Mouse (Mus musculus): Measurements from ENCODE around the gene Pip4k2b.
"Not testable (repeated sequence)": the region's sequence is repeated elsewhere in the genome, so short reads cannot be mapped to it uniquely, and the experiment has no call there.

The Pip4k2b gene

GRCm38 (mm10) chr11:97748496-97748895, 4.0 kb upstream of the Pip4k2b start:
- no peak for DNase-seq

DNA sequence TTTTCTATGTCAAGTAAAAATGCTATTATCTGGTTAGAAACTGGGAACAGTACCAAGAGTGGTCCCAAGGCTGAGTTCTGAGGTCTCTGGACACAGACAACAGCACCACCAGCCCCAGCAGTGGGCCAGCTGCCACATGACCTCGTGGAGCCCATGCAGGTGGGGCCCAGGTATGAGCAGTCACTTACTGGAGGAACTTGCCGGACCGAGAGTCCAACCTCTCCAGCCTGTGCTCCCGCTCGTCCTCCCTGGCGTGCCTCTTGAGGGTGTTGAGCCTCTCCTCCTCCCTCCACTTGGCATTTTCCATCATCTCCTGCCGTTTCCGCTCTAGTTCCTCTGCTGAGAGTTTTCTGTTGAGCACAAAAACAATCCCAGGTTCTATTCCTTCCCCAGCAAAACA, 3.3 kb upstream of the Pip4k2b start:
- DNase-seq = peak; percentile 46 to 57

DNA sequence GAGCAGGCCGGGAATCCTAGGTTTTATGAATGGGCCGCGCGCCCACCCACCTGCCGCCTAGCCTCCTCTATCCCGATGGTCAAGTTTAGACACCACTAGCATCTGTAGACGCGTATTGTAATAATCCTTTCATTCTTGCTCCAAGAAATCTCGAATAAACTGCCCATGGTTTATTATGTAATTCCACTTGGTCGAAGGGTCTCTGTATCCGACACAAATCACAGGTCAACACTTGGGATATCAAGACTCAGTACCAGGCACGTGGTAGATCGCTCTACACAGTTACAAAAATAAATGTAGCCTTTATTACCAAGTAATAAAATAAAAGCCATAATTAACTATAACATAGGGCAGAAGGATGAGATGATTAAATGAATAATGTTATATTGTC, 822 bp upstream of the Pip4k2b start:
- DNase-seq = no peak

GRCm38 (mm10) chr11:97744718-97745330, 320 bp upstream of the Pip4k2b start:
- DNase-seq = peak; percentile 99 to 100

DNA sequence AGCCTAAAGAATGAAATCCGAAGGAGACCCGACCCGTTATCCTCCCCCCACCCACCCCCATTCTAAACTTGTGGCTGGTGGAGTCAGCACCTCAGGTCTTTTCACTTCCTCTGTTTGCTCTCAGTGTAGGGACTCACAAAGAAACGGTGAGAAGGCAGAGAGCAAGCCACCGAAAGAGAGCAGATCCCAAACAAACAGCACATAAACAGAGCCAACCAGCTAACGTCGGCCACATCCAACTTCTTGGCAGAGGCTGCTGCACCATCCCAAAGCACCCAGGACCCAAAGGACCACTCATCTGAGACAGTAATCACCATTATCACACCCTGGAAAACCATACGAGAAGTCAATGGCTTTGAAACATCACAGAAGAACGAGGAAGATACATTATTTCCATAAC, 1.1 kb downstream of the Pip4k2b start:
- no peak for DNase-seq

- DNase-seq = no peak
These were observed 1.9 kb downstream of the Pip4k2b start for GRCm38 (mm10) chr11:97742591-97742990.

DNA sequence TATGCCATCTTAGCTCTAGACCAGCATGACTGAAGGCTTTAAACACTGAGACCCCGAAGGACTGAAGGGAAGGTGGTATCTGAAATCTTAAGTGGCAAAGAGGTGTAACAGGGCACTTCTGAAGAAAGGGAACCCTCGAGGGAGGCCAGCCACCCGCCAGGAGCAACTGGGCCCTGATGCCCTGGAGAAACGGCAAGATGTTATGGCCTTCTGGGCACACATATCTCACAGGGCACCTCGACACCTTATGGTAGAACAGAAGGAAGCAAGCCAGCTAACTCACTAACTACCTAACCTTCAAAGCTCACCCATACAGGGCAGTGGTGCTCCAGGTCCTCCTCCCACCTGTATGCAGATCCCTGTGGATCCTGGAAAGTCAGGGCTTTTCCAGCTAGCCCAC, 2.3 kb downstream of the Pip4k2b start:
- DNase-seq = no peak

DNA sequence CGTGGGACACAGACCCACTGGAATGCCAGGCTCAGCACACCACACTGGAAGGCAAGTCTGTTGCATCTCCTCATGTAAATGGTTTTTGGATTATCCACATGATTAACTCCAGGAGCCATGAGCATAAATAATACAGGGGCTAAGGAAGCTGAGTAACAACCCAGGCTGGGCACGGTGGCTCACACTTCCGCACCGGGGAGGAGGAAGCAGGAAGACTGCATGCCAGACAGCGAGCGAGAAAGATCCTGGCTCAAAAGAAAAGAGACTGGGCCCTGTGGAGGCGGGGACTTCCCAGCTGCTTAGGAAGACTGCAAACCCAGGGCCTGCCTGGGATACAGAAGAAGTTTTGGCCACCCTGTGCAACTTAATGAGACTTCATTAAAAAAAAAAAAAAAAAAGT, 4.3 kb downstream of the Pip4k2b start:
- peak; percentile 38 to 42 for DNase-seq

- DNase-seq = no peak
These were observed 5.3 kb downstream of the Pip4k2b start for GRCm38 (mm10) chr11:97739155-97739554.

DNA sequence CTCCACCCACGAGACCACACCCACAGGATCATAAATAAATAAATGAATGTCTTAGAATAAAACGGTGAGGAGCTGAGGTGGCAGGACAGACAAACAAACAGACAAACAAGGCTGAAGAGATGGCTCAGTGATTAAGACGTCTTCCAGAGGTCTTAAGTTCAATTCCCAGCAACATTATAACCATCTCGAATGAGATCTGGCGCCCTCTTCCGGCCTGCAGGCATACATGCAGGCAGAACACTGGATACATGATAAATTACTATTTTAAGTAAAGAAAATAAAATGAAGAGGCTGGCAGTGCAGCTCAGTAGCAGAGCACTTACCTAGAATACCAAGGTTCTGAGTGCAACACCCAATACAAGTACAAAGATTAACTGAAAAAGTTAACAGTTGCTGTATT, 5.8 kb downstream of the Pip4k2b start:
- no peak for DNase-seq

DNA sequence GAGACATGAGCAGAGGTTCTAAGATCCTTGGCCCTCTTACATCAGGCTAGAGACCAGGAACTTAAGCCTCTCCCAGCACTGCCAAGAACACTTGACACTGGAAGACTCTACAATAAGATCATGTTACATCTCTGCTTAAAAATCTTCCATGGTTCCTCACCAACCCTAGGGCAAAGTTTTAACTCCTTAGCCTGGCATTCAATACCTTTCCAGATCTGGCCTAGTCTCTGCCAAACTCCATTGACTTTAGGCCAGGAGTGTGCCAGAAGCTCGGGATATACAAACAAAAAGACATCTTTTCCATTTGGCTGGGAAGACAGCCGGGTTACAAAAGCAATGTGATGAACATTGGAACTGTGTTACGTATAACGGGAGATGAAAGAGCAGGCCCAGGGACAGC, 6.9 kb downstream of the Pip4k2b start:
- no peak for DNase-seq

- no peak for DNase-seq
These were observed 7.9 kb downstream of the Pip4k2b start for GRCm38 (mm10) chr11:97736645-97737044.

DNA sequence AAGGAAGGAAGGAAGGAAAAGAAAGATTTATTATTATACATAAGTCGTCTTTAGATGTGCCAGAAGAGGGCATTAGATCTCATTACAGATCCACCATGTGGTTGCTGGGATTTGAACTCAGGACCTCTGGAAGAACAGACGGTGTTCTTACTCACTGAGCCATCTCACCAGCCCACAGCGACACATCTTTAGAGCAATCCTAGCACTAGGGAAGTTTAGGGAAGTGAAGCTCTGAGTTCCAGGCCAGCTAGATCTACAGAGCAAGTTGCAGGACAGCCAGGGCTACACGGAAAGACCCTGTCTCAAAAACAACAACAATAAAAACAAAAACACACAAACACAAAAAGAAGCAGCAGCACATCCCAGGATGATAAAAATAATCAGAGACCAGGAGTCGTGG, 9.7 kb downstream of the Pip4k2b start:
- not testable (repeated sequence) for DNase-seq

DNA sequence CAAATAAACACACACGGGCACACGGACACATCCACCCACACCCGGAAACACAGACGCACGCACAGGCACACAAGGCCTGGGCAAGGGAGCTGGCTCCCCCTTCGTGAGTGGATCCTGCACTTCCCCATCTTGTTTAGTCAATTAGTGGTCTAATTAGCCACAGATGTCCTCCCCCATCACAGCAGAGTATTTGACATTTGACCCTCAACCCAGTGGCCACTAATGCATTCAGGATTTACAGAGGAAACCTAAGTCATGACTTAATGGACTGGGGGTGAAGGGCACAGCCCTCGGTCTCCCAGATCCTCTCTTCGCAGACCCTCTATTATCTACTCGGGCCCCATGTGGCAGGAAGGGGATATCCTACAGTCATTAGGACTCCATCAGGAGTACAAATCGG, 10.8 kb downstream of the Pip4k2b start:
- no peak for DNase-seq

DNA sequence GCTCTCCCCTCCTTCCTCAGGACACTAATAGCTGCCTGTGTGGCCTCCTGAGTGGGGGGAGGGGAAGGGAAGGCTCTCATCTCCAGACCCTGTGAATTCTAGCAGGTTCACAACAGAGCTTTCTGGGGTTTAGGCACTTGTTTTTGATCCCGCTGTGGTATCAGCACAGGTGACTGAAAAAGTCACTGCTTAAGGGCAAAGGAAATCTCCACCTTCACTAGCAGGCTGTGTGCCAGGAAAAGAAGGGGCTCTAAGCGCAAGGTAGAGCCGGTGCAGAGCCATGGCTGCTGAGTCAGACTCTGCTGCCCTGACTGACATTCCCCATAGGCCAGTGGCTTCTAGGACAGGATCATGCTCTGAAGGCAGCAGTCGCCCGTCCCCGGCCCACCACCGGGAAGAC, 15.8 kb downstream of the Pip4k2b start:
- DNase-seq = no peak

DNA sequence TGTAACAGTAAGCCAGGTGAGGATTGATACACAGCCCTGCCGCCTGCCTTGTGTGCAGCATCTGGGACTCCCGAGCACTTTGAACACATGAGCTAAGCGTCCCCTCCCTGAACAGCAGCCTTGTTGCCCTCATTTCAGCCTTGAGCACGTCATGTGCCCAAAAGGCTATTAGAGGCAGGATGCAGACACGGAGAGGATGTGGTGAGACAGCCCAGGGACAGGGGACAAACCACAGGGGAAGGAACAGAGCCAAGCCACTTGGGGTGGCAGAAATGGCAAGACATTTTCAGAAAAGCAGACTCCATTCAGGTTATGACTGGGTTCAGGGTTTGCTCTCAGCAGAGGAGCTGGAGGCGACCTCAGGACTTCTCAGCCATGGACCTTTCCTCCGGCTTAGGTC, 16.2 kb downstream of the Pip4k2b start:
- DNase-seq = peak; percentile 28 to 37

DNA sequence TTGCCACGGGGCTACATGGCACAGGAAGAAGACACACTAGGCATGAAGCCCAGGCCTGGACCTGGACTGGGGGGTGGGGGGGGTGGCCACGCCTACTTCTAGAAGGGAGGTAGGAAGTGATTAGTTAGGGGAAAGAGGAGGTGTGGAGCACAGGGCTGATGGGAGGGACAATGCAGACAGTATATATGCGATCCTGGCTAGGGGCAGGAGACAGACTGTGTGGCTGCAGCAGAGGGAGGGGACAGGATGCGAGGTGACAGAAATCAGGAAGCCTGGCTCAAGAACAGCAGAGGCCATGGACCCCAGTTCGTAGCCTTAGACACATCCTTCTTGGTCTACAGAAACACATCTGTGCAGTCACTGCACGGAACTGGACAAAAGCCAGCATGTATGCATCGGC, 20.8 kb downstream of the Pip4k2b start:
- no peak for DNase-seq

- DNase-seq = no peak
These were observed 23.2 kb downstream of the Pip4k2b start for GRCm38 (mm10) chr11:97721338-97721737.

DNA sequence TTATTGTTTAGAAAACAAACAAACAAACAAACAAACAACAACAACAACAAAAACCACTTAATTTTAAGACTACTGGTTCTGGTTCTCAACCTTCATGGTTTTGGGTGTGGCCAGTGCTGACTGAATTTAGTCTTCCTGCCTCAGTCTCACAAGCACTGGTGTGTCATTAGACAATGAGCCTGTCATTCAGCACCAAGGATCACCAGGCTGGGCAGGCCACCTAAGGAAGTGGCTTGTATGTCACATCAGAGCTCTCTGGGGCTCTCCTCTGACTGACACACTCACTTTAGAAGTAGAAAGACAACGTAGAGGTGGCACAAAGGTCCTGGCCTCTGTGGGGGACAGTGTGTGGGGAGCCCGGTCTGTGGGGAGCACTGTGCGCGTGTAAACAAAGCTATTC, 25.5 kb downstream of the Pip4k2b start:
- DNase-seq = no peak

GRCm38 (mm10) chr11:97718281-97718860, 26.1 kb downstream of the Pip4k2b start:
- DNase-seq = peak in 1 of 2 experiments; percentile 38

- DNase-seq = no peak
These were observed 26.9 kb downstream of the Pip4k2b start for GRCm38 (mm10) chr11:97717369-97718280.

- no peak for DNase-seq
These were observed 28.5 kb downstream of the Pip4k2b start for GRCm38 (mm10) chr11:97716021-97716420.

DNA sequence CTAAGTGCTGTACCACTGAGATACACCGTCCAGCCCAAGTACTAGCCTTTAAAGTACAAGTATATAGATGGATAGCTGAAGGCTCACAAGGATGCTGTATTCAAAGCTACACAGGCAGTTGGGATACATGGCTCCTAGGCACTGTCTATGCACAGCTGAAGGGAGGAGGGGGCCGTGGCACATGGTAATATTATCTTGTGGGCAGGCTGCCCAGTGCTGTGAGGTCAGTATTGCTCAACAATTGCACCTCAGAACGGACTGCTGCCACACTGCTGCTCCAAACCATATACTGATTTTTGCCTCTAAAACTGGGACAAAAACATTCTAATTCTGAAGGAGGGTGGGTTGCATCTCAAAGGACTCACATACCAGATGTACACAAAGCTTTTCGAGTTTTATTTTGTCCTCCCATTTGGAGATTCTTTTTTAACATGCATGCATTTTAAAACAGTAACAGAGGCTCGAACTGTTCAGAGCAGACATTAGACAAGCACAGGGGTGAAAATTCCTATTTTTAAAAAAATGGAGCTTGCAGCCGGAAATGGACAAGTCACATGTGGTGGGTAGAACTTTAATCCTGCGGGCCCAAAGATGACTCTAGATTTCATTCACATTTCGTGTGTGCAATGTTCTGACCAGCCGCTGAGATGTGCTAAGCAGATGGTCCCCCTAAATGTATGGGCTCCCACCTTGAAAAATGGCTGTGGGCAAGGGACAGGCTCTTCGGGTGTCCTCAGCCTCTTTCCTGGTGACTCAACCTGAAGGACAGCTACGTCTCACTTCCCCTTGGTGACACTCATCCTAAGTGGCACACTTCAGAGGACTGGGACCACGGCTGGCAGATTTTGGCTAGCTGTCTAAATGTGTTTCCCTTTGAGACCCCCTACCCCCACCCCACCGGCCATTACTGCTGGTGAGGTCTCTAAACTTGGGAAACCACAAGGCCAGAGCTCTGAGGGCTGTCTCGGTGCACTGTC, 29.4 kb downstream of the Pip4k2b start:
- peak in 1 of 2 experiments; percentile 49 for DNase-seq

Measured in lung, adult 18-20 months (tissue).